Mouse (Mus musculus) retina, adult 2 months (tissue): ENCODE measurements around the gene Trim72.

Experiments used
- DNase-seq: peaks from one replicate; pipeline ENCODE4 v3.0.0-alpha.2; 2012; ENCODE audit warnings: low read depth, low spot score

Gene Trim72

DNA sequence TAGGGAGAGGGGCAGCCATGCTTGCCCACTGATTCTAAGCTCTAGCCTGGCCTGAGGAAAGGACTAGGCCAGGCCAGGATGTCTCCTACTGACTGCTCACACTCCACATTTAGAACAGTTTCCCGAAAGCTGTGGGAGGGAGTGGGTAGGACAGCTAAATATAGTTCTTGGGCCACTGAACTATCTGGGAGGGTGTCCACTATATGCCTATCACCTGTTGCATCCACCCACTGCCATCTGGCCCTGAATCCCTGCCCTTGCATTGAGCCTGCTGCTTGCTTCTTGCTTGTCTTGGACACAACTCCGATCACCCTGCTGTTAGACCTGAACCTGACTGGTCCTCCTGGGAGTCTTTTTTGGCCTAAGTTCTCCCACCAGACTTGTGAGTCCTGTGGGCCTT, at the start of gene Trim72:
Gene Trim72, plus strand, starts transcription at position 262 of the 400 bp plus-strand sequence.
- DNase-seq: no peak

DNA sequence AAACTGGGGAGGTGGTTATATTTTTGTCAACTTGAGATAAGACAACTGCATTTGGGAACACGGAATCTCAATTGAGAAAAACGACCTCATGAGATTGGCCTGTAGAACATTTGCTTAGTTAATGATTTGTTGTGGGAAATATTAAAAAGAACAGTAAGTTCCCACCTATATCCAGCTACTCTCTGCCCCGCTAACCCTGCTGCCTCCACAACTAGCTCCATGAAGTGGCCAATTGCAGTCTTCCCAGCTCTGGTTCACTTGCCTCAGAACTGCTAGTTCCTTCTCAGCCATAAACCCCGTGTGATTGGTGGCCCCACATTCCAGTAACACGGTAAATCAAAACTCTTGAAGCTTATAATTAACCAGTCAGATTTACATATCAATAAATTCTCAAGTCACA, 44.4 kb upstream of the Trim72 start:
- no peak for DNase-seq

DNA sequence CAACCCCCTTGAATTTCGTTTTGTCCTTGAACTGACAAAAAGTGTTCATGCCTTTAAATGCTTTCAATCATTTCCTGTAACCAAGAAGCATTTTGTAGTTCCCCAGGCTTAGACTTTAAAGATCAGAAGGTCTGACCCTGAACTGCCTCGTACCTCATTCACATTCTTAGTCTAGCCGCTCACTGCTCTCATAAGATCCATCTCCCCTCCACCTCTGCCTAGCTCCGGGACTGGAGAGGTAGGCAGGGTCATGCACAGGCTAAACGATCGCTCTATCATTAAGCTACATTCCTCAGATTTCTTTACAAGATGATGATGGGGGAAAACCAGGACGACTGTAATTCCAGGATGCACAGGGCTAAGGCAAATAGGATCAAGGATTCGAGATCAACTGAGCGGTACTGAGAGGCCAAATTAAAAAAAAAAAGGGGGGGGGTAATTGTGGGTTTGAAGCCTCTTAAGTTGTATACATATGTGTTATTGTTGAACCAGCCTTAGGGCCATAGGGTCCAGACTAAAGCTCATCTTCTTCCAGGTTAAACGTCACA, 37.3 kb upstream of the Trim72 start:
- no peak for DNase-seq

DNA sequence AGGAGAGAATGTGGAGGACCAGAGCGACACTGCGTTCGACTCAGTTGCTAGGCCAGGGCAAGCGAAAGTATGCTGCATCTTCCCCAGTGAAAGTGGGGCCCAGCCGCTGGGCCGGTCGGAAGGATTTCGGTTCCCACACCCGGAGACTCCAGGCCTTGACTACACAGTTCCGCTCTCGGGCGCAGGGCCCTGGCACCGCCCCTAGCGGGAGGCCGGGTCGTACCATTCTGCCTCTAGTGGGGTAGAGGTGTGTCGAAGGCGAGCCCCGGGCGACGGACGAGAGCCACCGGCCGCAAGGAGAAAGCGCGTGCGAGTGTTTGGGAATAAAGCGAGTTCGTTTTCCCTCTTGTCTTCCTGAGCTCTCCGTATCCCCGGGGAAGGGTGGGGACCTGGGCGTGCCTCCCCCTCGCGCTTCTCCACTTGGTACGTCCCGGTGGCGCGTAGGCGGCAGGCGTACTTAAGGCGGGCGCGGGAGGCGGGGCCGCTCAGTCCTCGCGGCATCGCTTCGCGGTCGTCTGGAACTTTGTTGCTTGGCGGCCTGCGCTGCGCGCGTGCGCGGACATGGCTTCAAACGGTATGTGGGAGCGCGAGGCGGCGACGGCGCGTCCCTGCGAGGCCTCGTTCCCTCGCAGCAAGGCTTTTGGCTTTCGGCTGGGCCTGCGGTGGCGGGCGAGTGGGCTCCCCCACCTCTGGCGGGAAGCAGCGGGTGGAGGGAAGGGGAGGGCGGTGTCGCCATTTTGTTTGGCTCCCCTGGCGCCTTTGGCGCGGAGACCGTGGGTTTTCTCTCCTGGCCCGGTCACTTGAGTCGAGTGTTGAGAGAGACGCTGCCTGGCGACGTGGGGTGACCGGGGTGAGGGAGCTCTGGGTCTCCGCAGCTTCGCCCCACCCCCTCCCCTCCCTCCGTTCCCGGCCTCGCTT, 36.5 kb upstream of the Trim72 start, which contains the start of gene Fus:
Gene Fus, plus strand, starts transcription at position 454 of the 918 bp plus-strand sequence.
- peak; percentile 95 for DNase-seq

DNA sequence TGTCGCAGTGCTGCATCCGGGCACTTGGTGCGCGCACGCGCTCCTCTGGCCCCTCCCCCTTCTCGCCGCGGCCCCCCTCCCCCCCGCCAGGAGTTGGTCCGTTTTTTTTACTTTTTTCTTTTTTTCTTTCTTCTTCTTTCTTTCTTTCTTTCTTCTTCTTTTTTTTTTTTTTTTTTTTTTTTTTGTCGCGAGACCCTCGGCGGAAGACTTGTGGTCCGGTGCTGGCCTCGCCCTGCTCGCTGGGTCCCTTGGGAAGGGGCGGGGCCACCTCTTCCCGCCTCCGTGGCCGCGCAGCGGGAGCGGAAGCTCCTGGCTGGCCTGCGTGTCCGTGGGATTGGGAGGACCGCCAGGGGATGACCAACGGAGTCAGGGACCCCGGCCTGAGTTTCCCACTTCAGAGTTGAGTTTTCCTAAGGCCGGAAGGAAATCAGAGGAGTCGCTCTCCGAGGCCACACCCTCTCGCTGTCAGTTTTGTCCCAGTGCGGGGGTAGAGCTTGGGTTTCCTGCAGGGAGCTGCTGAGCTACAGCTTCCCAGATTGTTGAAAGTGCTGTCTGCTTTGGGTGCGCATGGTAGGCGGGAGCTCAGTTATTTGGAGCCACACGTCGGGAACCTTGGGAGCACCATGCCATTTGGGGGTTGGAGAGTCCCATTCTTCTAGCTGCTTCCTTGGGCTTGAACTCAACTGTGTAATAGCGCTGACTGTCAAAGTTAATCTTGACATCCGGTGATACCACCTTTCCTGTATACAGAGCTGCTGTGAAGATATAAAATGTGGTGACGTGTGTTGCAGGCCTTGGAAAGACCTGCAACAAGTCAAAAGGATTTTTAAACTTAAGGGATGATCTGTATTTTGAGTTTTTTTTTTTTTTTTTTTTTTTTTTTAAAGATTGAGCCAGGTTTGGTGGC, 35.6 kb upstream of the Trim72 start:
- DNase-seq: no peak

DNA sequence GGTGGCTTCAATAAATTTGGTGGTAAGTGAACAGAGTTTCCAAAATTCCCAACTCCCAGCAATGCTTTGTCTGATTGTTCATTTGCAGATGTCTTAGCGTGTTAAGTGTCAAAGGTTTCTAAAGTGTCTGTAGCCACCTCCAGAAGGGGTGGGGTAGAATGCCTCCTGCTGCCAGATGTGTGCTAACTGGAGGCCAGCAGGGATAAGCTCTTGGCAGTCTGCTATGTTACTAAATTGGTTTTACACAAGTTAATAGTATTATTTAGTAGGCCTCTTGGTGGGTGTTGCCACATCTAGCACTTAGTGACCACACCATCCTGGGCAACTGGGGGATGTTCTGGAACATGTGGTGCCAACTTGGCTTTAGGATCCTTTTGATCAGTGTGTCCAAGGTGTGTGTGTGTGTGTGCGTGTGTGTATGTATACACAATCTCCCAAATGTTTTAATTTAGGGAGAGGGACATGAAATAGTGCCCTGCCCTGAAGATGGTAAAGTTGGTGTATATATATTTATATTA, 29.3 kb upstream of the Trim72 start:
- DNase-seq: no peak

DNA sequence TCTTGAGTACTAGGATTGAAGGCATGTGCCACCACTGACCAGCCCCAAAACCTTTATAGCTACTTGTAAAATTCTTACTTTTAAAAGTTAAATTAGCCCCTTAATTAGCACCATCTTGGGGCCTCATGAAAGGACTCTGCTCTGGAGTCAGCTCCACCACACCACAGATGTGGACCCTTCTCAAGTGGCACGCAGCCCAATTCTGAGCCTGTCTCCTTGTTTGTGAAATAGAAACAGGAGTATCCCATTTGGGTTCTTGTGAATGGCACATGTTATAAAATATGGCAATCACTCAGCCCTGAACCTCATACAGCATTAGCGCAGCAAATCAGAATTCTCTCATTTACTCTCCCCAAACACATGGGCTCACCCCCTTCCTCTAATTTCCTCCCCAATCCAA, 24.9 kb upstream of the Trim72 start:
- no peak for DNase-seq

DNA sequence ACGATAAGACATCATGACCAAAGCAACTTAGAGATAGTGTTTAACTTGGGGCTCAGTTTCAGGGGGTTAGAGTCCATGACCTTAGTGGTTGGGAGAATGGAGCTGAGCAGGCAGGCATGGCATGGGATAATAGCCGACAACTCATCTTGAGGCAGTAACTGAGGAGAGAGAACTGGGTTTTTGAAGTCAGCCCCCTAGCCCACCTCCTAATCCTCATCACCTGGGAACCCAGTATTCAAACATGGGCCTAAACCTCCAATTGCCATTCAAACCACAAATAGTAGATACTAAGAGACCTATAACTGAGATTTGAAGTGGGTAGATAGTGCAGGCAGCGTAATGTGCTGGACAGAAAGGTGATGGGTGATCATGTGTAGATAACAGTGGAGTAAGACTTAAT, 23.1 kb upstream of the Trim72 start:
- no peak for DNase-seq

DNA sequence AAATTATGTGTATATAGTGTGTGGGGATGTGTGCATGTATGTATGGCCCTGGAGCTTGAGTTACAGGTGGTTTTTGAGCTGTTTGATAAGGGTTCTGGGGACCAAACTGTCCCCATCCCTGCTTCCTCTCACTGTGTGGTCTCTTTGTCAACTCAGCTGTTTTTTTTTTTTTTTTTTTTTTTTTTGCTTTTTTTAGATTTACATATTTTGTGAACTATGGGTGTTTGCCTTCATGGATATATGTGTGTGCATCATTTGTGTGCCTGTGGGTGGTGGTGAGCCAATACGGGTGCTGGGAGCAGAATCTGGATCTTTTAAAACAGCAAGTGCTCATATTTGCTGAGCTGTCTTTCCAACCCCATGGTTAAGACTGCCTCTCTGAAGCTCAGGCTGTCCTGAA, 14.8 kb upstream of the Trim72 start:
- no peak for DNase-seq

DNA sequence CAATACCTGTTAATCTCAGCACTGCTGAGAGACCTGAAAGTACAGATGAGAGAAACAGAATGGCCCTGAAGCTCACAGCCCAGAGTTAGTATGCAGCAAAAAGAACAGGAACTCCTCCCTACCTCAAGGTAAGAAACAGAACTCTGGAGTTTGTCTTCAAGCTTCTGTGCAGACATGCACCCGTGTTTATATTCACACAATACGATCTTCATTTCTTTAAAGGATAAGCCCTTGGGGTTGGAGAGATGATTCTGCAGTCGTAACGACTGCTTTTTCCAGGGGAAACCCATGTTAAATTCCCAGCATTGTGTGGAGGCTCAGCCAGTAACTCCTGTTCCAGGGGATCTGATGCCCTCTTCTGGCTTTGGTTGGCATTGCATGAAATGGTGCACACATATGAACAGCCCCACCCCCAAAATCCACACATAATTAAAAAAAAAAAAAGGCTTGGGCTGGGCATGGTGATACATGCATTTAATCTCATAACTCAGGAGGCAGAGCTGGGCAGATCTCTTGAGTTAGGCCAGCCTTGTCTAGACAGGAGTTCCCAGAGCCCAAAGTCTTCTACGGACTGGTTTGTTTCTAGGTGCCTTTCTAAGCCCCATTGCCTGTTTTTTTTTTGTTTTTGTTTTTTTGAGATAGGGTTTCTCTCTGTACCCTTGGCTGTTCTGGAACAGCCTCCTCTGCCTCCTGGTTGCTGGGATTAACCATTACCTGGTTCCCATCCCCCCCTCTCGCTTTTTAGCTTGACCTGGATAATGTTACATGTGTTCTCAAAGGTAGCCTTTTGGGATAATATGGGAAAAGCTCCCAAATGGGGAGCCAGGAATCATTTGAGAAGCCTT, 11.9 kb upstream of the Trim72 start:
- peak; percentile 11 for DNase-seq

DNA sequence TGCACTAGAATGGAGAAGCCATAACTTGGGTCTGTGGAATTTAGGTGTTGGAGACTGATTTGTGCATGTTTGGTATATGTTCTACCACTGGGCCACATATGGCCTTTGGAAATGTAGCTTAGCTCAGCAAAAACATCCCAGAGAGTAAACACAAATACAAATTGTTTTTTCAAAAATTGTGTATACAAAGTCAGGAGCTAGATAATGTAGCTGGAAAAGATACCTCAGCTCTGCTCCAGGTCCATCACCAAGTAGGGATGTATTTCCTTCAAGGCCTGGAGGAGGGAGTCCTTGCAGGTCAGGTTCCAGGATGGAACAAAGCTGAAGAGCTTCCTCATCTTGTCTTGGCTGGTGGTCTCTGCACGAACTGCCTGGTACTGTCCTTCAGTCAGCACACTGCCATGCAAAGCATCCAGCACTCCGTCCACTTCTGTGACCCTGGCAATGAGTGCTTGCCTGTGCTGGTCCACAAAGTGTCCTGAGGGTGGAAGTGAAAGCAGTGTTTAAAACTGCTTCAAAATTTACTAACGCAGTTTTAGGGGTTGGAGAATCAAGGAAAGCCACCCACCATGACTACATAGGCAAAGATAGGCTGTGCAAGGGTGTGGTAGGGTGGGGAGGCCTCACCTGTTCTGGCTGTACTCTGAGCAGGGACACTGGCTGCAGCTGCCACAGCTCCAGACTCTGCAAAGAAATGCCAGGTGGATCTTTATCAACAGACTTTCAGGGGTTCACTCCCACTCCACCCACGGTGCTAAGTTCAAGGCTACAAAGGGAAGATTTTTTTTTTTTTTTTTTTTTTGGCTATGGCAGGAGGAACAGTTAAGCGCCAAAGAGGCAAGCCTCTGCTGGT, 11.0 kb upstream of the Trim72 start:
- DNase-seq: no peak

DNA sequence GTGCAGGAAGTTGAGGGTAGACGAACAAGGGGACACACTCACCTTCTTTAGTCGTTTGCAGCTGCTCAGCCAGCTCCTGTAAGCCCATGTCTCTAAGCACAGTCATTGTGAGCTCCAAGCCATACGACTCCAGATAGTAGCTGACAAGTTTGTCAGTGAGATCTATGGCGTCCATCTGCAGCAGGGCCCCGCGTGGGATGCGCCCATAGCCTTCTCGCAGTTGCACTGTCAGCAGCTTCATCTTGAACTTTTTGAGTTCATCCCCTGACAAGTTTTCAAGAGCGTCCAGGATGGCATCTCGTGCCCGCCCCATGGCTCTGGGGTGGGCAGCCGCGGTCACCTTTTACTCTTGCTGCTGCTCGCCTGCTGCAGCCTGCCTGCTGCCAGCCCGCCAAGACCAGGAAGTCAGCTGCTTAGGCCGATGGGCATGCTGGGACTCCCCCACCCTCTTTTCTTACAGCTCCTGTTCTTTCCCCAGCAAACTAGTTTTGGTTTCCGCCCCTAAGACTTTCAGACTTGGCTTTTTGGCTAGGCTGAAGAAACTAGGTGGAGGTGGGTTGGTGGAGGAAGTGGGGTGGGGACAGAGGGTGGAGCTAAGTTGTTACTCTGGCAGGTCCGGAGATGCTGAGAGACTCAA, 10.3 kb upstream of the Trim72 start, which contains the start of gene Pycard:
Gene Pycard, minus strand, starts transcription at position 527 of the 637 bp plus-strand sequence.
- no peak for DNase-seq

DNA sequence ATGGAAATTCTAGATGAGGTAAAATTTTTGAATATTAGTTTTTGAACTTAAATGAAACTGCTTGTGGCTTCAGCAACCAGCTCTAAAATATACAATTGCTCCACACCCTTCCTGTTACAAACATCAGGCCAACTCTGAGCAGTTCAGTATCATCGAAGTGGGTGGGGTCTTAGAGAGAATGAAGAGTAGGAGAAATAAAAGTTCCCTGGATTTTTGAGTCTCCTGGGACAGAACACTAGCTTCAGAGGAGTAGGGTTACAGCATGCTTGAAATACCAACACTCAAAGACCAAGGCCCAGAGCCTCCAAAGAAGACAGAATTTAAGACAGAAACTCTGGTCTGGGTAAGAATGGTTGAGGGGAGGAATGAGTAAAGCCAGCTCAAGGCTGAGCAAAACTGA, 4.3 kb upstream of the Trim72 start:
- no peak for DNase-seq

DNA sequence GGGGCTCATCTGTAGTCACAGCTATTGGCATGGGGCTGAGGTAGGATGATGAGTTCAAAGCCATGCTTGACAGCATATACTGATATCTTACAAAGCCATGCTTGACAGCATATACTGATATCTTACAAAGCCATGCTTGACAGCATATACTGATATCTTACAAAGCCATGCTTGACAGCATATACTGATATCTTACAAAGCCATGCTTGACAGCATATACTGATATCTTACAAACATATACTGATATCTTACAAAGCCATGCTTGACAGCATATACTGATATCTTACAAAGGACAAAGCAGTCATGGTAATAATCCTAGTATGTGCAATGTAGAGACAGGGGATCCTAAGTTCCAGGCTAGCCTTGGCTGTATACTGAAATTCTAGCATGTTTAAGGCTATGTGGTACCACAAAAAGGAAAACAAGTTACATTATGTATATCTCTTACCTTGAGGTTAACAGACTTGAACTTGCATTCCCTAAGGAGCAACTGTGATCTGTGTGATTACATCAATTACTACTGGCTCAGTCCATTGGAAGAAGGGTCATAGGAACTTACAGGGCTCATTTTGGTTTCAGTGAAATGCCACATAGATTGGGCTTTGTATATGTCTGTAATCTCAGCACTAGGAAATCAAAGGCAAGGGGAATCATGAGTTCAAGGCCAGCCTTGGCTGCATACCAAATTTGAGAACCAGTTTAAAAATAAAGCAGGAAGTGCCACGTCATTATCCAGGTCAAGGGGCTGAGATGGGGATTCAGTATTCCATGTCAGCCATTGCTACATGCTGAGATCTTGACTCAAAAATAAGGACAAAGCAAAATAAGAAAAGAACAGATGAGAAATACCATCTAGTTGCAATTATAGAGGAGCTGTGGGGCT, 3.4 kb upstream of the Trim72 start:
- no peak for DNase-seq

DNA sequence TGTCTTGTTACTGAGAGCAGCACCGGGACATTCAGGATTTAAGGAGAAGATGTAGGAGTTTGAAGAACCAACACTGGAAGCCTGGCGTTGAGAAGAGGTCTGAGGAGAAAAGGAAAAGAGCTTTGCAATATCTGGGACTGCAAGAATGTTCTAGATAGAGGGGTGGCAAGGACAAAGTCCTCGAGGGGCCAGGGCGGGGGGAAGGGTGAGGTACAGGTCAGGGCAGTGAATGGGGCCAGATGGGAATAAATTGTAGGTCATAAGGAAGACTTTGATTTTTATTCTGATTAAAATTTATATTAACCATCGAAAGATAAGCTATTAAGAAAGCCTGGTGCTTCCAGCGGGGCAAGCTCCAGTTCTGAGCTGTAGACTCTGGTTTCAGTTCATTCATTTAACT, 651 bp upstream of the Trim72 start:
- DNase-seq: no peak

DNA sequence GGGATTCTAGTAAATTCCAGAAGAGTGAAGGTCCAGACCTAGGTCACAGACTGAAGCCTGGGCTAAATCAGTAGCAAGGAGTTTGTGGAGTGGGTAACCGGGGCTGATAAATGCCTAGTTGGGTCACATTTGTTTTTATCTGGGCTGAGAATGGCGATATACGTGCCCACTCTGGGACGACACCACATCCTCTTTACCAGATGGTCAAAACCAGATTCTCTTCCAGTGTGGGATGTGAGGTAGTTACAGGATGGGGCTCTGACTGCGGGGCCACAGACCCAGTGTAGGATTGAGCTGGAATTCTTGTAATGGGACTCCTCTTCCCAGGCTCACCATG, 369 bp downstream of the Trim72 start:
- DNase-seq: no peak

DNA sequence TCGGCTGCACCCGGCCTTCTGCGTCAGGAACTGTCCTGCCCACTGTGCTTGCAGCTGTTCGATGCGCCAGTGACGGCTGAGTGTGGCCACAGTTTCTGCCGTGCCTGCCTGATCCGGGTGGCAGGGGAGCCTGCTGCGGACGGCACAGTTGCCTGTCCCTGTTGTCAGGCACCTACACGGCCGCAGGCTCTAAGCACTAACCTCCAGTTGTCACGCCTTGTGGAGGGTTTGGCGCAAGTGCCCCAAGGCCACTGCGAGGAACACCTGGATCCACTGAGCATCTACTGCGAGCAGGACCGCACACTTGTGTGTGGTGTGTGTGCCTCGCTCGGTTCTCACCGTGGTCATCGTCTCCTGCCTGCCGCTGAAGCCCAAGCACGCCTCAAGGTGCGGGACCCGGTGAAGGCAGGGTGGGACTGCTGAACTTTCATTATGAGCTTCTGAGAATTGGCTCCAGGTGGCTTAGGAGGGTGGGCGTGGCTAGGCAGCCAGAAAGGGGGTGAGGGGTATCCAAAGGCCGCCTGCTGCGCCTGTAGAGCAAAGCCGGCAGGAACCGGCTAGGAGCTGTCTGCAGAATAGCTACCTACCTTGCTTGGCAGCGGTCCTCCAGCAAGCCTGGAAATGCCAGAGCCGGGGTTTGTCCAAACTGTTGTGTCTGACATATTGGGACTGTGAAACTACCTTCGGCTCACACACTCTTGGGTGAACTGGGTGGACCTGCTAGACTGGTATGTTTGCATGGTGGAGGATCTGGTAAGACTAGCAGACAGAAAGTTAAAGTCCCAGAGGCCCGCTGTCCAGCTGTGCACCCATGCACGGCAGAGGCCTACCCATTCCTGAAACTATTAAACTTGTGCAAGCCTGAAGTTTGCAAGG, 976 bp downstream of the Trim72 start:
- DNase-seq: no peak

DNA sequence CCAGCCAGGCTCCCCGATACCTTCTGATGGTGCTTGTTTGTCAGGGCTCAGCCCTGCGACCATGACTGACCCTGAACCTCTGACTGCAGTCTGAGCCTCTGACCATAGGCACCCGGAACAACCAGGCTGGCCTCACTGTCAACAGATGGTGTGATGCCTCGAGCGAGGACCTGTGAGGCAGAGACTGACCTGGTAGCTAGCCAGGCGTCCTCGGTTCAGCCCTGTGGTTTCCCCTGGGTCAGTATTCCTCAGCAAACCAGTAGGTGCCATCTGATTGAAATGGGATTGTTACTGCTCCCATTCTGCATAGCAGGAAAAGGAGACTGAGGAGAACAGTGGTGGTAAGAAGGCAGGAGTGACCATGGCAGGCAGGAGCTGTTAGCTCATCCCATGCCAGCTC, 2.4 kb downstream of the Trim72 start:
- no peak for DNase-seq
